Mouse (Mus musculus) heart, embryonic 13.5 days (tissue): ENCODE measurements around the gene Vim. TPM values are rescaled to one million over a fixed set of nuclear protein-coding genes. Genes with fewer than 3 reads are reported as not detected.
"Not testable (repeated sequence)": the region's sequence is repeated elsewhere in the genome, so short reads cannot be mapped to it uniquely, and the experiment has no call there.

Experiments used
- ATAC-seq: fragments of 200-750 bp; cut with Nextera tagmentation; 2 replicates; pipeline ENCODE4 v1.8.0; 2017; ENCODE audit warnings: moderate TSS enrichment; ENCODE audit not compliant: insufficient number of reproducible peaks, low FRiP score, low TSS enrichment; ENCODE audit errors: extremely low read depth
- H3K27ac ChIP-seq: fragments of 300-500 bp; sonication (generic); replicated peaks from 2 replicates; pipeline ENCODE4 v1.5.1; 2015; ENCODE audit warnings: moderate library complexity, mild to moderate bottlenecking, inconsistent platforms
- H3K27me3 ChIP-seq: fragments of 300-500 bp; sonication (generic); replicated peaks from 2 replicates; pipeline ENCODE4 v1.6.1; 2015; ENCODE audit warnings: mild to moderate bottlenecking, inconsistent platforms
- H3K36me3 ChIP-seq: fragments of 300-500 bp; sonication (generic); 2 replicates; pipeline ENCODE4 v1.6.1; 2015; ENCODE audit warnings: mild to moderate bottlenecking, inconsistent platforms
- H3K4me1 ChIP-seq: fragments of 300-500 bp; sonication (generic); 2 replicates; pipeline ENCODE4 v1.6.1; 2015; ENCODE audit warnings: inconsistent platforms
- H3K4me2 ChIP-seq: fragments of 300-500 bp; sonication (generic); 2 replicates; pipeline ENCODE4 v1.6.1; 2015; ENCODE audit warnings: inconsistent platforms, mild to moderate bottlenecking, moderate library complexity
- H3K4me3 ChIP-seq: fragments of 300-500 bp; sonication (generic); 2 replicates; pipeline ENCODE4 v1.5.1; 2015; ENCODE audit warnings: moderate library complexity, mild to moderate bottlenecking, inconsistent platforms
- H3K9ac ChIP-seq: fragments of 300-500 bp; sonication (generic); 2 replicates; pipeline ENCODE4 v1.6.1; 2015; ENCODE audit warnings: inconsistent platforms, mild to moderate bottlenecking, moderate library complexity
- H3K9me3 ChIP-seq: fragments of 300-500 bp; sonication (generic); 2 replicates; pipeline ENCODE4 v1.6.1; 2016; ENCODE audit warnings: inconsistent platforms
- WGBS: fragments of 180-500 bp; shearing (Covaris S2); methylation state at CpG from one replicate; pipeline ENCODE4 v1.1.7; 2015; ENCODE audit warnings: mixed read lengths; 5-methylcytosine and 5-hydroxymethylcytosine counted together
- polyA plus RNA-seq: library from polyadenylated mRNA; unstranded; fragments of >200 nt; fragmentation: Nextera tagmentation; extraction: Ambion mirVana; gene quantifications from 2 replicates; pipeline ENCODE4 v1.2.1, GENCODE M21; 2015

Vim gene
- polyA plus RNA-seq, 1 experiment from 2014 or later, result 987 TPM

DNA sequence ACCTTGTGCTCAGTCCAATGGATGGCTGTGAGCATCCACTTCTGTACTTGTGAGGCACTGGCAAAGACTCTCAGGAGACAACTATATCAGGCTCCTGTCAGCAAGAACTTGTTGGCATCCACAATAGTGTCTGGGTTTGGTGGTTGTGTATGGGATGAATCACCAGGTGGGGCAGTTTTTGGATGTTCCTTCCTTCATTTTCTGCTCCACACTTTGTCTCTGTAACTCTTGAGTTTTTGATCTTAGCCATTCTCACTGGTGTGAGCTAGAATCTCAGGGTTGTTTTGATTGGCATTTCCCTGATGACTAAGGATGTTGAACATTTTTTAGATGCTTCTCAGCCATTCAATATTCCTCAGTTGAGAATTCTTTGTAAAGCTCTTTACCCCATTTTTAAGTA lies 10.0 kb downstream of the Vim start:
- not testable (repeated sequence) for H3K4me1 ChIP-seq, H3K27ac ChIP-seq, H3K27me3 ChIP-seq, ATAC-seq, H3K9ac ChIP-seq, H3K4me2 ChIP-seq, H3K9me3 ChIP-seq, H3K4me3 ChIP-seq
- peaks cover 47% of the 10 kb centered on the region for H3K36me3 ChIP-seq

DNA sequence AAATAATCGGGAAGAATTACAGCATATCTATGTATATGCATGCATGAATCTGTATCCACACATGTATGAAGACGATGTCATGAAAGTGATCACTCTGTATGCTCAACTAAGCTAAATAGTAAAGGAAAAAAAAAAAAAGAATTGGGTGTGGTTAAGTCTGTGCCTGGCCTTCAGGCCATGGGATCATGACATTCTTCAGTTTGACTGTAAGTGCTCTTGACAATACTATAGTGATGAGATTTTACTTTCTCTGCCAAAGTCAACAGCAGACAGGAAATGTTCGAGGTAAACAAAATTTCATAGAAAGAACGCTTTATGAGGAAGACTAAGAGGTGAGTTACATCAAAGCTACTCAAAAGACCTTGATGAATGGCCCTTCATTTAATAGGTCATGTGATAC lies 19.6 kb downstream of the Vim start:
- H3K36me3 ChIP-seq, result no peaks in the 10 kb centered on the region
- no peaks in the 10 kb centered on the region for H3K4me1 ChIP-seq
- H3K4me3 ChIP-seq, result no peak overlapping the region
- H3K27me3 ChIP-seq, result no peaks in the 10 kb centered on the region
- no peak overlapping the region for H3K27ac ChIP-seq
- H3K9ac ChIP-seq, result no peak overlapping the region
- no peaks in the 10 kb centered on the region for H3K9me3 ChIP-seq
- ATAC-seq, result no peak
- WGBS, result 67% methylated on average over 4 of the region's 4 CpGs
- H3K4me2 ChIP-seq, result no peak overlapping the region

DNA sequence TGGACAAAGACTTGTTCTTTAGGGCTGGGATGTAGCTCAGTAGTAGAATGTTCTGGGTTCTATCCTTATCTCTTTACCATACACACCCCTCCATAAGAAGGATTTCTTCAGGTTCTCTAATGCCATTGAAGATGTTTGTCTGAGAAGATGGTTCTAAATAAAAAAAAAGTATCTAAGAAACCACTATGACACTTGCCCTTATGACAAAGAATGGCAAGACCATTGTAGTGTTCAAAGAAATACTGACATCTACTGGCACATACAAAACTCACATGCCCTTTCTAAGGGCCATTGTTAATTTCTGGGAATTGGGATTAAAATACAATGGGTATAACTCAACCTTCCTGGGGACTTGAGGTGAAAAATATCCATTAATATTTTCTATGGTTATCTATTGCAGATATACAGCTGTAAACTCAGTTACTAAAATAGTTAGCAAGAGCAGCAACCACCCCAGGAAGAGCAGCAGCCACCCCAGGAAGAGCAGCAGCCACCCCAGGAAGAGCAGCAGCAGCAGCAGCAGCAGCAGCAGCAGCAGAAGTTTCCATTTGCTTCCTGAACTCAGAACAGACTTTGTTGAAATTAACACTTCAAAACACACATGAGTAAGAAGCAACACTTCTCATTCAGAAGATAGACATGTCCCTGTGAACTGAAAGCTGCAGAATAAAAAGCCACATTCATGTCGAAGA lies 23.4 kb downstream of the Vim start:
- Histone ChIP-seq H3K4me2 (no peak overlapping the region), H3K4me1 (no peaks in the 10 kb centered on the region), H3K9ac (no peak overlapping the region), H3K27me3 (no peaks in the 10 kb centered on the region), H3K4me3 (no peak overlapping the region), H3K9me3 (no peaks in the 10 kb centered on the region), H3K36me3 (no peaks in the 10 kb centered on the region), H3K27ac (no peak overlapping the region)
- ATAC-seq, result no peak
- WGBS, result 88% methylated on average over 1 of the region's 1 CpGs

DNA sequence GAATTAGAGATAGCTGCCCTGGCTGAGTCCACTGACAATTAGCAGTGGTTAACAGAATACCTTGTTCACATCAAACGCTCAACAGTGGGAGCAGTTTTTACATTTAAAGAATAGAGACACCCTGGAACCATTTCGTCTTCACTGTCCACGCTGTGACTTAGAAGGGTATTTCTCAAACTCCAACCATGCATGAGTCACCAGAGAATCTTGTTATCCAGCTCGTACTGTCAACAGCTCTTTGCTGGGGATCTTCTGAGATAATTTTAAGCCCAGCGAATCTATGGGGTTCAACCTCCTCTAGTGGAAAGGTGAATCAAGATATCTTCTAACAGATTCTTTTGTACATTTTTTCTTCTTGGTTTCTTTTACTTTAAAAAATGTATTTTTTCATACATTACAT lies 24.4 kb downstream of the Vim start:
- no peak for ATAC-seq
- H3K36me3 ChIP-seq, result no peaks in the 10 kb centered on the region
- H3K4me1 ChIP-seq, result no peaks in the 10 kb centered on the region
- H3K27me3 ChIP-seq, result no peaks in the 10 kb centered on the region
- H3K4me2 ChIP-seq, result no peak overlapping the region
- H3K4me3 ChIP-seq, result no peak overlapping the region
- H3K9me3 ChIP-seq, result no peaks in the 10 kb centered on the region
- 47% methylated on average over 5 of the region's 5 CpGs for WGBS
- no peak overlapping the region for H3K9ac ChIP-seq
- no peak overlapping the region for H3K27ac ChIP-seq

DNA sequence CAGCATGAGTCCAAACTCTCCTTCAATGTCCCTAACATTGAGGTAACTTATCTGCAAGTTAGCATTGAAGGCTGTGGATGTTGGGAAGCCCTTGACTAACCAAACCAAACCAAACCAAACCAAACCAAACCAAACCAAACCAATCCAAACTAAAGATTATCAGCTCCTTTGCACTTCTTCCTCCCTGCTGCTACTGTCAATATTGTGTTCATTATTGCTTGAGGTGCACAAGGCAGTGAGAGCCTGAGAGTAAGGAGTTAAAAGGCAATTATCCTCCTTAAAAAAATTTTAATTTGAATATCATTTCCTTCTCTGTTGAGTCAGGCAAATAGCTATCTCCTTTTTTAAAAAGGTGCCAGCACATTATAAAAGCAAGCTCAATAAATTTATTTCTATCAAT lies 29.4 kb downstream of the Vim start:
- Histone ChIP-seq H3K27me3 (no peaks in the 10 kb centered on the region), H3K9ac (no peak overlapping the region), H3K36me3 (no peaks in the 10 kb centered on the region), H3K4me2 (no peak overlapping the region), H3K4me3 (no peak overlapping the region), H3K27ac (no peak overlapping the region), H3K9me3 (no peaks in the 10 kb centered on the region), H3K4me1 (no peaks in the 10 kb centered on the region)
- no peak for ATAC-seq

DNA sequence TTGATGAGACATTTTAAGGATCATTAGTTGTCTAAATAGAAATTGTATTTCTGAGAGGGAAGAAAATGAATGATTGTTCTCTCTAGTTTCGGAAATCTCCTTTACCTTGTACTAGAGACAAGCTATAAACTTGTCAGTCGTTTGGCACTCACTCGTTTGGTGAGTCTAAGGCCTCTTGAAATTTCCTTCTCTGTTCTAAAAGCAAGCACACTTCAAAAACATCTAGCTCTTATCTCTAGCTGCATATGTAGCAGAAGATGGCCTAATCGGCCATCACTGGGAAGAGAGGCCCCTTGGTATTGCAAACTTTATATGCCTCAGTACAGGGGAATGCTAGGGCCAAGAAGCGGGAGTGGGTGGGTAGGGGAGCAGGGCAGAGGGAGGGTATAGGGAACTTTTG lies 29.9 kb downstream of the Vim start:
- H3K9me3 ChIP-seq, H3K27ac ChIP-seq, H3K4me2 ChIP-seq, H3K4me3 ChIP-seq, ATAC-seq, H3K27me3 ChIP-seq, H3K9ac ChIP-seq, H3K4me1 ChIP-seq, H3K36me3 ChIP-seq: not testable (repeated sequence)
- WGBS, result 38% methylated on average over 5 of the region's 5 CpGs

- Histone ChIP-seq H3K4me3 (no peak overlapping the region), H3K27ac (no peak overlapping the region), H3K4me1 (no peaks in the 10 kb centered on the region), H3K27me3 (no peaks in the 10 kb centered on the region), H3K36me3 (no peaks in the 10 kb centered on the region), H3K9me3 (no peaks in the 10 kb centered on the region), H3K4me2 (no peak overlapping the region), H3K9ac (no peak overlapping the region)
- WGBS, result 75% methylated on average over 7 of the region's 7 CpGs
- no peak for ATAC-seq
Observed at GRCm38 (mm10) chr2:13630136-13630832, 56.6 kb downstream of the Vim start.

Other genes starting within 250 kb of the Vim start
- gene Cubn, start 82.1 kb upstream of the Vim start, polyA plus RNA-seq, result 0.31 and 0.36 TPM in 2 replicates
- 9.3 and 9.4 TPM in 2 replicates for gene Trdmt1, start 29.3 kb upstream of the Vim start, polyA plus RNA-seq
- 0.70 TPM in 2 replicates for gene St8sia6, start 220.1 kb downstream of the Vim start, polyA plus RNA-seq